Mouse (Mus musculus): ENCODE measurements around the gene Kif3a. TPM values are rescaled to one million over a fixed set of nuclear protein-coding genes. Genes with fewer than 3 reads are reported as not detected.

Kif3a gene
- polyA plus RNA-seq, 1 experiment from 2014 or later: 48.2 TPM

DNA sequence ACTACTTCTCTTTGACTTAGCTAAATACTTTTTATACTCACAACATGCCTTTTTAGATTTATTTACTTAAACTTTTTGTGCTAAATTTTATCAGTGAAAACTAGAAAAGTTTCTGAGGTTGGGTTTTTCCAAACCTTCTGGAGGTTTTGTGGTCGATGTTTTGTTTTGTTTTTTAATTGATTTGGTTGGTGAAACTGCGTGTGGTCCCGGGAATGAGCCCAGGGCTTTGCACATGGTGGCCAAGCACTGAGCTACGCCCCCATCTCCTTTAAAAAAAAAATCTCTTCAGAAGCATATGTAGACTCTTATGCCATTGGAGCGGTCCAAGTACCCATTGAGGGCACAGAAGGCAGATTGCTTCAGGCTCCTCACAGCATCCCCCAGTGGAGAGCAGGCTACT, 23.9 kb downstream of the Kif3a start:
- H3K9me3 ChIP-seq: no peaks in the 10 kb centered on the region
- no peak overlapping the region for H3K4me3 ChIP-seq (replicated peaks)
- ATAC-seq: no peak
- WGBS: 90% methylated on average over 5 of the region's 5 CpGs
- H3K4me2 ChIP-seq (replicated peaks): no peak overlapping the region
- no peaks in the 10 kb centered on the region for H3K27me3 ChIP-seq (replicated peaks)
- H3K27ac ChIP-seq: no peak overlapping the region
- H3K4me1 ChIP-seq (replicated peaks): no peaks in the 10 kb centered on the region
- no peaks in the 10 kb centered on the region for H3K36me3 ChIP-seq
- no peak overlapping the region for H3K9ac ChIP-seq

DNA sequence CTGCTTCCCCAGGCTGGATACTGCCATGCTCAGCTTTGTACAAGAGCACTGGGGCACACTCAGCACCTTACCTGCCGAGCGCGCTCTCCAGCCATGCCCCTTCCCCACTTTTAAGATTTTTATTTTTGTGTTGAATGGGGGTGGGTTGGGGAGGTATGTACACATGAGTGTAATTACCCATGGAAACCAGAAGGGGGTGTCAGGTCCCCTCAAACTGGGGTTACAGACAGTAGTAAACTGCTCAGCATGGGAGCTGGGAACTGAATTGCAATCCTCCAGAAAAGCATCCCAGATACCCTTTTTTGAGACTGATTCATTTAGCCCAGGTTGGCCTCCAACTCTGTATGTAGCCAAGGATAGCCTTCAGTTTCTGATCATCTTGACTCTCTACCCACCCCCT, 37.8 kb downstream of the Kif3a start:
- H3K4me1 ChIP-seq (replicated peaks): no peaks in the 10 kb centered on the region
- H3K27ac ChIP-seq: no peak overlapping the region
- H3K36me3 ChIP-seq: peaks cover 4% of the 10 kb centered on the region; the same call in 1 of the 2 replicates
- H3K4me3 ChIP-seq (replicated peaks): no peak overlapping the region
- ATAC-seq: no peak
- H3K9me3 ChIP-seq: no peaks in the 10 kb centered on the region
- WGBS: 89% methylated on average over 3 of the region's 3 CpGs
- H3K4me2 ChIP-seq (replicated peaks): no peak overlapping the region
- H3K27me3 ChIP-seq (replicated peaks): no peaks in the 10 kb centered on the region
- H3K9ac ChIP-seq: no peak overlapping the region

DNA sequence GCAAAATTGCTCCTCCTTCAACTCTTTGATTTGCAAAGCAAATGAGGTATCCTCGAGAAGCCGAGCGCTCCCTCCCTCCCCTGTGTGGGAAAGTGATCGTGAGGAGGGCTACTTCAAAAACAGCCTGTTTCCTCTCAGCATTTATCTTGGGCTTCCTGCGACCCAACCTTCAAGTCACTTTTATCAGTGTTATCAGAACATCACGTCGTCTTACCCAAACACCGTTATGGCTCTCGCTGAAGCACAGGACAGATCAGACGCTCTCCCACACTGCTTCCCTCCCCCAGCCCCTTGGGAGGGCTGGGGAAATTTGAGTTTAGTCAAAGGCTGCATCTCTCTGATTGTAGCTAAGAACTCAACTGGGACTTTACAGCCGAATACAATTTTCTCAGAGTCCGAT, 38.4 kb downstream of the Kif3a start:
- Histone ChIP-seq H3K27me3 (replicated peaks) (no peaks in the 10 kb centered on the region), H3K4me1 (replicated peaks) (no peaks in the 10 kb centered on the region), H3K36me3 (0 out of 2 replicates have a peak, but pooled peaks cover 3% of the 10 kb centered on the region), H3K4me3 (replicated peaks) (no peak overlapping the region), H3K27ac (no peak overlapping the region), H3K4me2 (replicated peaks) (no peak overlapping the region), H3K9ac (no peak overlapping the region), H3K9me3 (no peaks in the 10 kb centered on the region)
- no peak for ATAC-seq
- 12% methylated on average over 12 of the region's 12 CpGs for WGBS

DNA sequence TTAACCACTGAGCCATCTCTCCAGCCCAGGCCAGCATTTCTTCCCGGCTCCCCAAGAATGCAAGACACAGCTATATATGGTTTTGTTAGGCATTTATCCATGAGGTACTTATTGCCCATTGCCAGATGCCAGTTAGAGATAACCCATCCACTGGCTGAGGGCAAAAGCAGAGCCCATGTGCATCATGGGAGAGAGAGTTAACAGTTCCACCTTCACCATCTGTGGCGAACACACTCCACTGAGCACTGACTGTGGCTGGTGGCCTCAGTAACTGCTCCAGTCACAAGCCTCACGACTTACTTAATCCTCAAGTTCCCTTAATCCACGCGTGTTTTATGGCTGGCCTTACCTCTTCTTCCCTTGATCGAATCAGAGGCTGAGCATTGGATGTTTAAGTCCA, 42.1 kb downstream of the Kif3a start:
- Histone ChIP-seq H3K36me3 (no peaks in the 10 kb centered on the region), H3K9ac (no peak overlapping the region), H3K9me3 (no peaks in the 10 kb centered on the region), H3K27ac (no peak overlapping the region), H3K4me2 (replicated peaks) (no peak overlapping the region), H3K27me3 (replicated peaks) (no peaks in the 10 kb centered on the region), H3K4me1 (replicated peaks) (no peaks in the 10 kb centered on the region), H3K4me3 (replicated peaks) (no peak overlapping the region)
- WGBS: 77% methylated on average over 6 of the region's 6 CpGs
- ATAC-seq: no peak

DNA sequence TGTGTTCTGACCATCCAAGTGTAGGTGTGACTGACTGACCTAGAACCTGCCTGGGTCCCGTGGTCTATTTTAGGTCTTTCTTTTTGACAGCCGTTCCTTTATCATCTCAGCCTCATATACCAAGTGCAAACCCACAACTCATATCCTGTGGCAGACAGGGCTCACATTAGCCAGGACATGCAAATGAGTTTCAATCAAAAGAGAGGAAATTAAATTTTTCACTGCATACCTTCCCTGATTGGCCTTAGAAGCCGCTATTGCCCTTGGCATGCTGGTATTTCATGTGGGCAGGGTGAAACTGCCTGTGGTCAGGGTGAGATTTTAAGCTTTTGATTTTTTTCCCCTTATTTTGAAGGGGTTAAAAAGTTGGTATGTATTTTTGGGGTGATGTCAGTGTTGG, 42.5 kb downstream of the Kif3a start:
- H3K9ac ChIP-seq: no peak overlapping the region
- H3K27ac ChIP-seq: no peak overlapping the region
- no peak for ATAC-seq
- 79% methylated on average over 3 of the region's 3 CpGs for WGBS
- no peaks in the 10 kb centered on the region for H3K36me3 ChIP-seq
- H3K4me3 ChIP-seq (replicated peaks): no peak overlapping the region
- H3K4me1 ChIP-seq (replicated peaks): no peaks in the 10 kb centered on the region
- no peak overlapping the region for H3K4me2 ChIP-seq (replicated peaks)
- no peaks in the 10 kb centered on the region for H3K9me3 ChIP-seq
- H3K27me3 ChIP-seq (replicated peaks): no peaks in the 10 kb centered on the region

DNA sequence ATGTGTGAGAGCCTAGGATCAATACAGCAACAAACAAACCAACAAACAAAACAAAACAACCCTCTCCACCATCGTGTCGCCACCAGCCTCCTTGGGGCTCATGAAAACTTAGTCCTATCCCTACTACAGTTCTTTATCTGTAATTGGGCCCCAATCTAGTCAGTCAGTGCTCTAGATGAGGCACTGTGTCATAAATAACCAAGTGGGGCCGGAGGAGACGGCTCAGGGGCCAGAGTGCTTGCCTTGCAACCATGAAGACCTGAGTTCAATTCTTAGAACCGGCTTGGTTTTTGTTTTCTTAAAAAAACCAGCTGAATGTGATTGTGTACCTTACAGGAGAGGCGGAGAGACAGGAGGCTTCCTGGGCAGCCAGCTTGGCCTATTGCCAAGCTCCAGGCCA, 48.0 kb downstream of the Kif3a start:
- no peak for ATAC-seq
- Histone ChIP-seq H3K27ac (no peak overlapping the region), H3K9ac (no peak overlapping the region), H3K4me1 (replicated peaks) (no peaks in the 10 kb centered on the region), H3K4me3 (replicated peaks) (no peak overlapping the region), H3K4me2 (replicated peaks) (no peak overlapping the region), H3K27me3 (replicated peaks) (no peaks in the 10 kb centered on the region), H3K9me3 (no peaks in the 10 kb centered on the region), H3K36me3 (no peaks in the 10 kb centered on the region)
- WGBS: 58% methylated on average over 6 of the region's 6 CpGs

DNA sequence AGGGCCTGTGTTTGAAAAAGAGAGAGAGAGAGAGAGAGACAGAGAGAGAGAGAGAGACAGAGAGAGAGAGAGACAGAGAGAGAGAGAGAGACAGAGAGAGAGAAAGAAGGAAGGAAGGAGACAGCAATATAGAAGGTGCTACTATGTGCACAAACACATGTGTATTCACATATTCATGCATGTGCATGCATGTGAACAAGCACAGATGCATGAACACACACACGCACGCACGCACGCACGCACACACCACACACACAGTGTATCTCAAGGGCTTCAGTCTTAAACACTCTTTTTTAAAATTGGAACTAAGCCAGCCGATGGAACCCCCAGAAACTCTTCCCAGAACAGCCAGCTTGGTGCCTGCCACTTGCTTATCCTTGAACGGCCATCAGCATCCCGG, 48.4 kb downstream of the Kif3a start:
- Histone ChIP-seq H3K27ac (no peak overlapping the region), H3K36me3 (no peaks in the 10 kb centered on the region), H3K27me3 (replicated peaks) (no peaks in the 10 kb centered on the region), H3K9ac (no peak overlapping the region), H3K4me1 (replicated peaks) (no peaks in the 10 kb centered on the region), H3K9me3 (no peaks in the 10 kb centered on the region), H3K4me3 (replicated peaks) (no peak overlapping the region), H3K4me2 (replicated peaks) (no peak overlapping the region)
- WGBS: 95% methylated on average over 8 of the region's 8 CpGs
- ATAC-seq: no peak

DNA sequence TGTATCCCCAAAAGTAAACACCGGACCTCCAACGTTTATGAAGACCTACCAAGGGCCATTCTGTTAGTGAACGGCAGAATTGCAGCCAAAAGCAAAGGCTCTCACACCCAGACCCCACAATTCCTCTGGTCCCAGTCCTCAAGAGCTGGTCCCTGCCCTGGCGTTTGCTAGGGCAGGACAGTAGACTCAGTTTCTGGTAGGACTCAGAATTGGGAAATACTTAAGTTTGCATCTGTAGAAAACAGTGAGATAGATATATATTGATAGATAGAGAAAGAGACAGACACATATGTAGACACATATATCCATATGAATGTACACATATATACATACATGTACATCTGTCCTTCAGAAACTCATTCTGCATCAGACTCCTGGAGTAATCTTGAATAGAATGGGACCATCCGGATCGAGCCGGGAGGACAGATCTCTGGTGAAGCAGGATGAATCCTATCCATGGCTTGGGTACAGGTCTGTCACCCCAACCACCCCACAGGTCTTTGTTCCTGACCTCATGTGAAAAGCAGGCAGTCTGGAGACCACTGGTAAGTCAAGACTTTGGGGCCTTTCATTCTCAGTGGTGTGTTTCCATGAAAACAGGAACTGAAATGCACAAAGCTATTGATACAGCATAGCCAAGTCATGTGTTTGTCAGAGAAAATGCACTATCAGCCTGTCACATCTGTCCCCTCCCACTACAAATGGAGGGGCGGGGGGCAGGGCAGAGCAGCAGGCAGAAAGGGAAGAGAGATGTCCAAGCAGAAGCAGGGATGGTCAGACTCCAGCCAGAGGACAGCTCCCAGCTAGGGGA, 49.8 kb downstream of the Kif3a start:
- Histone ChIP-seq H3K27me3 (replicated peaks) (no peaks in the 10 kb centered on the region), H3K4me2 (replicated peaks) (no peak overlapping the region), H3K4me1 (replicated peaks) (no peaks in the 10 kb centered on the region), H3K4me3 (replicated peaks) (no peak overlapping the region), H3K9ac (no peak overlapping the region), H3K27ac (no peak overlapping the region), H3K36me3 (no peaks in the 10 kb centered on the region), H3K9me3 (no peaks in the 10 kb centered on the region)
- no peak for ATAC-seq
- WGBS: 69% methylated on average over 8 of the region's 8 CpGs

DNA sequence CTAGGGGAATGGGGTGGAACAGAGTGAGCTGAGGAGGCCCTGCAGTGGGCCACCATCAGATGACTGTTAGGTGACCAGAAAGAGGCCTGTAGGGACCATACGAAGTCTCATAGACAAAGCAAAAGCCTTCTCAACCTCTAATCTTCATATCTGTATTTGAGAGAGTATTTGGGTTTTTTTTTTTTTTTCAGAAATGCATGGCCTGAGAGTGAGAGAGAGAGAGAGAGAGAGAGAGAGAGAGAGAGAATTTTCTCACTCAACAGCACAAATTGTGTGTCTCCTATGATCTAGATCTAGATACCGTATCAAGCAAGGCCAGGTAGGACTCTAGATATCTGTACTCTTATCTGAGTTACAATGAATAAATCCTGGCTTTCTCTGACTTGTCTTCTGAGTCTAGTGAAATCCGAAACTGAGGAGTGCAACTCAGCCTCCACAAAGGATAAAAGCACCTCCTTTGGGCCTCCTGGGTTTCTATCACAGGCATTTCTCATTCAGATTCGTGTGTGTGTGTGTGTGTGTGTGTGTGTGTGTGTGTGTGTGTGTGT, 50.5 kb downstream of the Kif3a start:
- no peak overlapping the region for H3K4me2 ChIP-seq (replicated peaks)
- H3K4me1 ChIP-seq (replicated peaks): no peaks in the 10 kb centered on the region
- WGBS: 69% methylated on average over 4 of the region's 4 CpGs
- no peak for ATAC-seq
- no peaks in the 10 kb centered on the region for H3K9me3 ChIP-seq
- H3K27me3 ChIP-seq (replicated peaks): no peaks in the 10 kb centered on the region
- H3K9ac ChIP-seq: no peak overlapping the region
- no peak overlapping the region for H3K4me3 ChIP-seq (replicated peaks)
- H3K27ac ChIP-seq: no peak overlapping the region
- no peaks in the 10 kb centered on the region for H3K36me3 ChIP-seq

DNA sequence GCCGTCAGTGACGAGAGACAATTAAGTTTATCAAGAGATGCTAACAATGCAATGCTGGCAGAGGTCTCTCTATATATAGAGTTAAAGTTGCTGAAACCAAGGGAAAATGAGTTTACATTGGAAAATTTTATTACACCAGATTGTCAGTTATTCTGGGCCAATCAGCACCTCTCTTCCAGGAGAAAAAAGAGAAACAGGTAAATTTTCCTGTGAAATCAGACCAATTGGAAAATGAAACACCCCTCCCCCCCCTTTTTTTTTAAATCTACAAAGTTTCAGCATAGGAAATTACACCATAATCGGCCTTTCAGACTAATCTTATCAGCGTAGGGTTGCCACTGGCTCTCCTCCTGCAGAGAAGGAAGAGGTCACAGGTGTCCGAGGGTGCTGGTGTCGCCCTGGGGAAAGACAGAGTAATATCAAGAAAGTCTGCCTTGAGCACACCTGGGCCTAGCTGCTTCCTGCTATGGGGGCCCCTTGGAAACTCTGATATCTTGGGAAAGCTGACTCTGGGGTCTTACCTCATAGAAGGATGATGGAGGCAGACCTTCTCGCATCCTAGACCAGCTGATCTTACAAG, 51.5 kb downstream of the Kif3a start, which contains the start of gene Il4:
Il4 (minus strand) TSS at position 51 of the 580 bp plus-strand sequence.
- H3K36me3 ChIP-seq: no peaks in the 10 kb centered on the region
- no peak within 1 kb of the TSS for H3K9ac ChIP-seq
- no peaks in the 10 kb centered on the region for H3K4me1 ChIP-seq (replicated peaks)
- no peak within 1 kb of the TSS for H3K4me2 ChIP-seq (replicated peaks)
- no peaks in the 10 kb centered on the region for H3K9me3 ChIP-seq
- no peak within 1 kb of the TSS for H3K27ac ChIP-seq
- 74% methylated on average over 7 of the region's 7 CpGs for WGBS
- H3K4me3 ChIP-seq (replicated peaks): no peak within 1 kb of the TSS
- H3K27me3 ChIP-seq (replicated peaks): no peaks in the 10 kb centered on the region
- no peak for ATAC-seq

DNA sequence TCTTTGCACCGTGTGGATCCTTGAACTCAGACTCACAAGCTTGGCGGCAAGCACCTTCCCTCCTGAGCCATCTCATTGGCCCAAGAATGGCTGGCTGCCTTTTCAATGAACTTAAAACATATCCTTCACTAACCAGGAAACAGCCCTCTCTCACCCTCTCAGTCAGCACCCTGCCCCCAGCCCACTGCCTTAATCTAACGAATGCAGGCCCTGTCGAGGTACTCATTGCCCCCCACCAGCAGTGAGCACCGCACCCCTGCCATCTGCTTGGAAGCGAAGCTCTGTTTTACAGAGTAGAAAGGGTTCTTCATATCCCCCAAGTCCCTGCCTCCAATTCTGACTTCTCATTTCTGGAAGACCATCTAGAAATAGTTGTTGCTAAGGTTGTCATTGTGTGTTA, 52.2 kb downstream of the Kif3a start:
- no peak overlapping the region for H3K4me3 ChIP-seq (replicated peaks)
- H3K27me3 ChIP-seq (replicated peaks): no peaks in the 10 kb centered on the region
- H3K27ac ChIP-seq: no peak overlapping the region
- H3K9me3 ChIP-seq: no peaks in the 10 kb centered on the region
- no peak overlapping the region for H3K9ac ChIP-seq
- no peak for ATAC-seq
- H3K4me2 ChIP-seq (replicated peaks): no peak overlapping the region
- no peaks in the 10 kb centered on the region for H3K36me3 ChIP-seq
- 68% methylated on average over 6 of the region's 6 CpGs for WGBS
- H3K4me1 ChIP-seq (replicated peaks): no peaks in the 10 kb centered on the region

DNA sequence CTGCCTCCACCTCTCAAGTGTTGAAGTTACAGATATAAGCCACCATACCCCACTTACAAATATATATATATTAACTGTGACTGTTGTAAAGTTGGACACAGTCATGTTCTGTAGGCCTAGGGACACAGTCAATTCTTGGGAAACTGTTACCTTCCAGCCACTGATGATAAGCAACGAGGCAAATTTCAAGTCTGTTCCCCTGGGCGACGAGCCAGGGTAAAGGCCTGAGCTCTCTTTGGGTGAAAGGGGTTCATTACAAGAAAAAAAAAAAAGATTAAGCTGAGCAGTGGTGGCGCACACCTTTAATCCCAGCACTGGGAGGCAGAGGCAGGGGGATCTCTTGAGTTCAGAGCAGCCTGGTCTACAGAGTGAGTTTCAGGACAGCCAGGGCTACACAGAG, 52.9 kb downstream of the Kif3a start:
- H3K4me3 ChIP-seq (replicated peaks): no peak overlapping the region
- H3K27ac ChIP-seq: no peak overlapping the region
- H3K27me3 ChIP-seq (replicated peaks): no peaks in the 10 kb centered on the region
- H3K4me2 ChIP-seq (replicated peaks): no peak overlapping the region
- 88% methylated on average over 4 of the region's 4 CpGs for WGBS
- no peaks in the 10 kb centered on the region for H3K9me3 ChIP-seq
- no peaks in the 10 kb centered on the region for H3K36me3 ChIP-seq
- no peak for ATAC-seq
- H3K9ac ChIP-seq: no peak overlapping the region
- no peaks in the 10 kb centered on the region for H3K4me1 ChIP-seq (replicated peaks)
